Mouse (Mus musculus) liver, postnatal 0 days (tissue): ENCODE measurements around the gene Mpc1.

ENCODE experiments used
- CTCF ChIP-seq: sonication (generic); IDR thresholded peaks from 2 replicates; pipeline ENCODE4 v1.5.1; 2016; ENCODE audit warnings: antibody characterized with exemption, low read depth
- EP300 ChIP-seq: IDR thresholded peaks from 2 replicates; pipeline ENCODE4 v1.6.1; 2016; ENCODE audit warnings: antibody characterized with exemption, low read depth, mild to moderate bottlenecking

GRCm38 (mm10) chr17:8276680-8277079, 6.0 kb upstream of the Mpc1 start:
- no peak for TF ChIP-seq CTCF
- no peak for TF ChIP-seq EP300
